25 mouse cellular contexts compared by ENCODE assay signal in genomic region chr12:106282491-106283106, GRCm38 (mm10).
A peak's percentile ranks its signal among the peaks of the same experiment; 100 is the strongest.
DNase-seq lines count a peak whose midpoint lies in the region; ATAC-seq and TF ChIP-seq lines count a peak whose summit lies in the region.
"Had no signal": no experiment of that assay in that cellular context is flagged by ENCODE, and none has a peak within 500 bp of the region (broad histone marks: within the 10 kb centered on the region; RNA-seq: fewer than 3 reads in every experiment).

No protein-coding gene starts in this region.

- H3K27ac ChIP-seq in forebrain, embryonic 15.5 days (replicated peaks), result peak overlapping the region; percentile 84
- no peak overlapping the region for H3K27ac ChIP-seq in forebrain, embryonic 11.5 days (ENCODE audit: low read depth, low read length)
- H3K27ac ChIP-seq in limb, embryonic 14.5 days (replicated peaks; ENCODE audit: low read depth, low read length), result no peak overlapping the region
- H3K27ac ChIP-seq in limb, embryonic 10.5 days, result no peak overlapping the region
- peak overlapping the region; percentile 75 for H3K27ac ChIP-seq in forebrain, postnatal 0 days (ENCODE audit: low read depth, low read length)
- H3K27ac ChIP-seq: heart, embryonic 13.5 days; kidney, embryonic 15.5 days; liver, embryonic 15.5 days had no signal

- H3K9ac ChIP-seq in forebrain, embryonic 15.5 days (replicated peaks), result no peak overlapping the region
- H3K9ac ChIP-seq in forebrain, embryonic 11.5 days (ENCODE audit: low read length), result no peak overlapping the region
- no peak overlapping the region for H3K9ac ChIP-seq in limb, embryonic 14.5 days (ENCODE audit: low read depth, low read length, severe bottlenecking)
- no peak overlapping the region for H3K9ac ChIP-seq in forebrain, postnatal 0 days
- H3K9ac ChIP-seq: heart, embryonic 13.5 days; kidney, embryonic 15.5 days; liver, embryonic 15.5 days; lung, embryonic 14.5 days had no signal

- TF ChIP-seq CTCF in forebrain, postnatal 0 days (IDR thresholded peaks at IDR 0.05; ENCODE audit: low read depth), result no peak

- intact Hi-C loops in left cerebral cortex, postnatal 4 days (cut with DNase I), result no loop called here

- no peak overlapping the region for H3K4me2 ChIP-seq in forebrain, embryonic 15.5 days (replicated peaks)
- H3K4me2 ChIP-seq in forebrain, embryonic 11.5 days (ENCODE audit: low read depth, low read length, severe bottlenecking), result no peak overlapping the region
- no peak overlapping the region for H3K4me2 ChIP-seq in limb, embryonic 14.5 days (replicated peaks; ENCODE audit: low read depth, low read length, severe bottlenecking)
- H3K4me2 ChIP-seq in forebrain, postnatal 0 days (ENCODE audit: low read depth), result no peak overlapping the region
- H3K4me2 ChIP-seq: heart, embryonic 13.5 days; kidney, embryonic 15.5 days; liver, embryonic 15.5 days; lung, embryonic 14.5 days had no signal

- no peak for ATAC-seq in forebrain, embryonic 15.5 days (replicated peaks)
- ATAC-seq in forebrain, embryonic 11.5 days (replicated peaks; ENCODE audit: low FRiP score), result no peak
- no peak for ATAC-seq in limb, embryonic 14.5 days (ENCODE audit: low FRiP score, low read depth)
- peak; percentile 45; the same call in 1 of the 2 replicates for ATAC-seq in forebrain, postnatal 0 days
- ATAC-seq: CD4-positive, CD25-positive, alpha-beta regulatory T cell, adult 4 months; hindbrain, embryonic 16.5 days had no signal

- no peaks in the 10 kb centered on the region for H3K27me3 ChIP-seq in forebrain, embryonic 15.5 days
- no peaks in the 10 kb centered on the region for H3K27me3 ChIP-seq in forebrain, embryonic 11.5 days (ENCODE audit: control insufficient read depth, insufficient read depth, low read length)
- H3K27me3 ChIP-seq in limb, embryonic 14.5 days (ENCODE audit: control insufficient read depth, insufficient read depth, low read length), result no peaks in the 10 kb centered on the region
- no peaks in the 10 kb centered on the region for H3K27me3 ChIP-seq in limb, embryonic 10.5 days (ENCODE audit: low read depth, poor library complexity, severe bottlenecking)
- H3K27me3 ChIP-seq in forebrain, postnatal 0 days (ENCODE audit: insufficient read depth, low read length), result no peaks in the 10 kb centered on the region
- H3K27me3 ChIP-seq: heart, embryonic 13.5 days; kidney, embryonic 15.5 days; liver, embryonic 15.5 days had no signal

- H3K9me3 ChIP-seq in forebrain, embryonic 15.5 days, result no peaks in the 10 kb centered on the region
- no peaks in the 10 kb centered on the region; the same call in 1 of the 2 replicates for H3K9me3 ChIP-seq in forebrain, embryonic 11.5 days (ENCODE audit: control insufficient read depth, low read length)
- no peaks in the 10 kb centered on the region for H3K9me3 ChIP-seq in limb, embryonic 14.5 days (ENCODE audit: control insufficient read depth, low read length)
- H3K9me3 ChIP-seq in limb, embryonic 10.5 days (replicated peaks), result no peaks in the 10 kb centered on the region
- no peaks in the 10 kb centered on the region for H3K9me3 ChIP-seq in forebrain, postnatal 0 days (ENCODE audit: low read length)
- H3K9me3 ChIP-seq: kidney, embryonic 15.5 days had no signal

- H3K36me3 ChIP-seq in forebrain, embryonic 15.5 days, result no peaks in the 10 kb centered on the region
- H3K36me3 ChIP-seq in forebrain, embryonic 11.5 days (ENCODE audit: control insufficient read depth, insufficient read depth, low read length), result no peaks in the 10 kb centered on the region
- no peaks in the 10 kb centered on the region for H3K36me3 ChIP-seq in limb, embryonic 14.5 days (ENCODE audit: control insufficient read depth, insufficient read depth, low read length)
- H3K36me3 ChIP-seq in limb, embryonic 10.5 days, result no peaks in the 10 kb centered on the region
- no peaks in the 10 kb centered on the region for H3K36me3 ChIP-seq in forebrain, postnatal 0 days (ENCODE audit: insufficient read depth)
- H3K36me3 ChIP-seq: heart, embryonic 13.5 days; kidney, embryonic 15.5 days; liver, embryonic 15.5 days had no signal

- peaks cover 5% of the 10 kb centered on the region; the same call in 1 of the 2 replicates for H3K4me1 ChIP-seq in forebrain, embryonic 15.5 days
- H3K4me1 ChIP-seq in forebrain, embryonic 11.5 days (replicated peaks; ENCODE audit: control insufficient read depth, insufficient read depth, low read length), result no peaks in the 10 kb centered on the region
- no peaks in the 10 kb centered on the region for H3K4me1 ChIP-seq in limb, embryonic 14.5 days (ENCODE audit: control insufficient read depth, insufficient read depth, low read length)
- H3K4me1 ChIP-seq in limb, embryonic 10.5 days, result 0 out of 2 replicates have a peak, but pooled peaks cover 3% of the 10 kb centered on the region
- no peaks in the 10 kb centered on the region for H3K4me1 ChIP-seq in forebrain, postnatal 0 days (ENCODE audit: insufficient read depth)
- H3K4me1 ChIP-seq: heart, embryonic 13.5 days; kidney, embryonic 15.5 days; liver, embryonic 15.5 days had no signal

- 51% methylated on average over 16 of the region's 16 CpGs for WGBS in forebrain, embryonic 15.5 days
- 74% methylated on average over 16 of the region's 16 CpGs for WGBS in forebrain, embryonic 11.5 days
- WGBS in limb, embryonic 14.5 days, result 59% methylated on average over 16 of the region's 16 CpGs
- 63% methylated on average over 16 of the region's 16 CpGs for WGBS in limb, embryonic 10.5 days
- WGBS in forebrain, postnatal 0 days, result 60% methylated on average over 16 of the region's 16 CpGs

- no peak for TF ChIP-seq POLR2A in limb, embryonic 14.5 days (IDR thresholded peaks at IDR 0.05; ENCODE audit: borderline replicate concordance, extremely low read depth, insufficient read depth, insufficient read length)

- DNase-seq in forebrain, embryonic 11.5 days (ENCODE audit: low spot score), result no peak
- peak; percentile 10 for DNase-seq in limb, embryonic 14.5 days (ENCODE audit: low spot score)
- no peak for DNase-seq in limb, embryonic 10.5 days (ENCODE audit: low spot score)
- DNase-seq in WW6 (ENCODE audit: low read depth, low spot score), result peak; percentile 14
- DNase-seq in forebrain, postnatal 0 days, result peak; percentile 43
- DNase-seq in thymus, postnatal 0 days (ENCODE audit: low spot score), result no peak
- DNase-seq in left cerebral cortex, postnatal 4 days, result no peak
- DNase-seq: adrenal gland, postnatal 36 days; cerebellum, adult 8-10 months; cerebellum, postnatal 25 days; heart, postnatal 10 days; kidney, adult 18-20 months; kidney, postnatal 25 days; lung, embryonic 14.5 days; lung, postnatal 14 days; midbrain, embryonic 14.5 days; retina, postnatal 1 day; right cerebral cortex, postnatal 14 days; thymus, postnatal 25 days had no signal

- H3K4me3 ChIP-seq in forebrain, embryonic 15.5 days, result no peak overlapping the region
- no peak overlapping the region for H3K4me3 ChIP-seq in forebrain, embryonic 11.5 days (ENCODE audit: low read depth, low read length)
- H3K4me3 ChIP-seq in limb, embryonic 14.5 days (replicated peaks; ENCODE audit: low read length), result no peak overlapping the region
- no peak overlapping the region for H3K4me3 ChIP-seq in limb, embryonic 10.5 days
- H3K4me3 ChIP-seq in forebrain, postnatal 0 days (ENCODE audit: low read depth, low read length), result no peak overlapping the region
- H3K4me3 ChIP-seq: heart, embryonic 13.5 days; kidney, embryonic 15.5 days; liver, embryonic 15.5 days had no signal

Comparison
In these comparisons a context has a peak if more than half of its experiments do, and no peak if none do; other contexts are left out.
1. H3K27ac ChIP-seq: peak in forebrain, embryonic 15.5 days (single experiment) and forebrain, postnatal 0 days (single experiment); none in forebrain, embryonic 11.5 days (single experiment), limb, embryonic 14.5 days (single experiment) and limb, embryonic 10.5 days (single experiment).
2. DNase-seq: peak in limb, embryonic 14.5 days (single experiment), WW6 (single experiment) and forebrain, postnatal 0 days (single experiment); none in forebrain, embryonic 11.5 days (single experiment), limb, embryonic 10.5 days (single experiment), thymus, postnatal 0 days (single experiment) and left cerebral cortex, postnatal 4 days (single experiment).